Comparison of ENCODE assay signal across 10 mouse cellular contexts in the genomic region with DNA sequence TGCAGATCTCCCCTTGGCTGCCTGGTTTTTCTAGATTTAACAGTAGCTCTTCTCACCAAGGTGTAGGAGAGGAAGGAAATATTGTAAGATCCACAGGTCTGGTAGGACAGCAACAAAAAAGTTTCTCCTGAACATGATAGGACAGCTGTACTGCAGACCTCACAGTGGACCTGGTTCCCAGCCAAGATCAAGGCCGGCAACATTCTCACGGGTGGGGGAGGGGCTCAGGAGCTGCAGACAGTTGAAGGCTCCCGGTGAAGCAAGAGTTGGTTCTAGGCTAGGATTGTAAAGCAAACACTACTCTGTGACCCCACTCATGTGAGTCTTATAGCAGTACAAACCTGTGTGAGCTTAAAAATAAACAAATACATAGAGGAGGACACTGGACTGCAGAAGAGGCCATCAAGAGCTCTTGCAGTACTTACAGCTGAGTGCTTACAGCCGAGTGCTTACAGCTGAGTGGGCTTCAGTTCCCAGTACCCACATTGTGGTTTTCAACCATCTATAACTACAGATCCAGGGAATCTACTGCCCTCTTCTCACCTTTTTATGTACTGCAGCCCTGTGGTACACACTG. TPM values are rescaled to one million over a fixed set of nuclear protein-coding genes. Genes with fewer than 3 reads are reported as not detected.
DNase-seq lines count a peak whose midpoint lies in the region; ATAC-seq lines count a peak whose summit lies in the region.
"Had no signal": no experiment of that assay in that cellular context is flagged by ENCODE, and none has a peak within 500 bp of the region (broad histone marks: within the 10 kb centered on the region; RNA-seq: fewer than 3 reads in every experiment).

No protein-coding gene starts in this region.

- H3K4me1 ChIP-seq in stomach, embryonic 16.5 days (ENCODE audit: control insufficient read depth, insufficient read depth, low read length): no peaks in the 10 kb centered on the region
- H3K4me1 ChIP-seq in limb, embryonic 10.5 days: no peaks in the 10 kb centered on the region

- ATAC-seq in stomach, embryonic 16.5 days (ENCODE audit: insufficient read depth, low FRiP score): 0 out of 2 replicates have a peak, but pooled peaks have one; percentile 38
- ATAC-seq in erythroblast, adult 5-6 weeks (replicated peaks; ENCODE audit: low FRiP score, poor library complexity, severe bottlenecking): no peak
- ATAC-seq: CD4-positive, CD25-positive, alpha-beta regulatory T cell, adult 4 months had no signal

- no peak overlapping the region for H3K27ac ChIP-seq in stomach, embryonic 16.5 days (ENCODE audit: low read length)
- no peak overlapping the region for H3K27ac ChIP-seq in limb, embryonic 10.5 days
- H3K27ac ChIP-seq: embryonic facial prominence, embryonic 13.5 days had no signal

- H3K36me3 ChIP-seq in stomach, embryonic 16.5 days (ENCODE audit: control insufficient read depth, insufficient read depth, low read length): 0 out of 2 replicates have a peak, but pooled peaks cover 6% of the 10 kb centered on the region
- peaks cover 14% of the 10 kb centered on the region for H3K36me3 ChIP-seq in limb, embryonic 10.5 days

- 26% methylated on average over 4 of the region's 4 CpGs for WGBS in stomach, embryonic 16.5 days
- WGBS in limb, embryonic 10.5 days: 47% methylated on average over 4 of the region's 4 CpGs

- H3K4me3 ChIP-seq in stomach, embryonic 16.5 days (replicated peaks; ENCODE audit: low read length): no peak overlapping the region
- no peak overlapping the region for H3K4me3 ChIP-seq in limb, embryonic 10.5 days
- H3K4me3 ChIP-seq: embryonic facial prominence, embryonic 13.5 days had no signal

- no peak overlapping the region for H3K4me2 ChIP-seq in stomach, embryonic 16.5 days (ENCODE audit: low read depth, low read length)
- H3K4me2 ChIP-seq: embryonic facial prominence, embryonic 13.5 days had no signal

- no peaks in the 10 kb centered on the region; the same call in 1 of the 2 replicates for H3K9me3 ChIP-seq in stomach, embryonic 16.5 days (replicated peaks; ENCODE audit: control insufficient read depth, low read length)
- H3K9me3 ChIP-seq in limb, embryonic 10.5 days (replicated peaks): no peaks in the 10 kb centered on the region

- H3K9ac ChIP-seq in stomach, embryonic 16.5 days (ENCODE audit: low read length): no peak overlapping the region
- H3K9ac ChIP-seq: embryonic facial prominence, embryonic 13.5 days had no signal

- H3K27me3 ChIP-seq in stomach, embryonic 16.5 days (ENCODE audit: control insufficient read depth, insufficient read depth, low read length): no peaks in the 10 kb centered on the region
- no peaks in the 10 kb centered on the region for H3K27me3 ChIP-seq in limb, embryonic 10.5 days (ENCODE audit: low read depth, poor library complexity, severe bottlenecking)
- H3K27me3 ChIP-seq: embryonic facial prominence, embryonic 13.5 days had no signal

- intact Hi-C loops in gastrocnemius, postnatal 14 days (cut with DNase I; ENCODE audit: low total_unique reads): no loop called here

- DNase-seq in gastrocnemius, postnatal 14 days: peak; percentile 30
- no peak for DNase-seq in gastrocnemius, postnatal 25 days
- DNase-seq in ovary, postnatal 14 days (ENCODE audit: low spot score): peak; percentile 29
- no peak for DNase-seq in ovary, postnatal 10 days (ENCODE audit: low spot score)
- peak; percentile 41 to 62 for DNase-seq in kidney, postnatal 36 days
- DNase-seq in limb, embryonic 10.5 days (ENCODE audit: low spot score): no peak

RNA-seq across cellular contexts. Expression of gene Gapdhs, which starts 0.6 kb away (rescaled TPM):
- not detected for total RNA-seq in gastrocnemius, postnatal 14 days (2021)
- not detected for total RNA-seq in gastrocnemius, postnatal 25 days (2021)
- 0.28 and 0.40 TPM in 2 replicates for polyA plus RNA-seq in stomach, embryonic 16.5 days (2015; fragmentation: Nextera tagmentation; extraction: Ambion mirVana)
- total RNA-seq in erythroblast, adult 5-6 weeks (2015; ENCODE audit: low replicate concordance): not detected in 2 replicates
- not detected in 2 replicates for total RNA-seq in erythroblast, adult 5-6 weeks (2017; ENCODE audit: low replicate concordance)
- 0.43 TPM in 1 of 2 replicates, not detected in the other for polyA plus RNA-seq in limb, embryonic 10.5 days (2016; fragmentation: Nextera tagmentation; extraction: Ambion mirVana)
- polyA plus RNA-seq: CD4-positive, CD25-positive, alpha-beta regulatory T cell, adult 4 months had no signal

RNA-seq across cellular contexts. Expression of gene Sbsn, which starts 7.2 kb away (rescaled TPM):
- 1 to 10 TPM; 3.7 to 4.1 TPM for total RNA-seq in gastrocnemius, postnatal 14 days (2021)
- 1 to 10 TPM; 2.3 to 5.6 TPM for total RNA-seq in gastrocnemius, postnatal 25 days (2021)
- polyA plus RNA-seq in stomach, embryonic 16.5 days (2015; fragmentation: Nextera tagmentation; extraction: Ambion mirVana): 62.5 and 98.8 TPM in 2 replicates
- total RNA-seq in erythroblast, adult 5-6 weeks (2015; ENCODE audit: low replicate concordance): not detected in 2 replicates
- not detected in 2 replicates for total RNA-seq in erythroblast, adult 5-6 weeks (2017; ENCODE audit: low replicate concordance)
- 1.1 and 1.4 TPM in 2 replicates for polyA plus RNA-seq in limb, embryonic 10.5 days (2016; fragmentation: Nextera tagmentation; extraction: Ambion mirVana)

RNA-seq across cellular contexts. Expression of gene Tmem147, which starts 14.8 kb away (rescaled TPM):
- total RNA-seq in gastrocnemius, postnatal 14 days (2021): 100 to 1,000 TPM; 222 to 233 TPM
- total RNA-seq in gastrocnemius, postnatal 25 days (2021): 100 to 1,000 TPM; 283 to 405 TPM
- 215 and 232 TPM in 2 replicates for polyA plus RNA-seq in stomach, embryonic 16.5 days (2015; fragmentation: Nextera tagmentation; extraction: Ambion mirVana)
- total RNA-seq in erythroblast, adult 5-6 weeks (2015; ENCODE audit: low replicate concordance): 28.4 and 42.4 TPM in 2 replicates
- total RNA-seq in erythroblast, adult 5-6 weeks (2017; ENCODE audit: low replicate concordance): 9.4 and 12.8 TPM in 2 replicates
- 153 and 159 TPM in 2 replicates for polyA plus RNA-seq in limb, embryonic 10.5 days (2016; fragmentation: Nextera tagmentation; extraction: Ambion mirVana)

RNA-seq across cellular contexts. Expression of gene Dmkn, which starts 19.4 kb away (rescaled TPM):
- under 1 TPM in 1 of 2 experiments, not detected in 1; 0.57 TPM for total RNA-seq in gastrocnemius, postnatal 14 days (2021)
- total RNA-seq in gastrocnemius, postnatal 25 days (2021): under 1 TPM; 0.43 to 0.51 TPM
- 391 and 628 TPM in 2 replicates for polyA plus RNA-seq in stomach, embryonic 16.5 days (2015; fragmentation: Nextera tagmentation; extraction: Ambion mirVana)
- 7.7 and 29.0 TPM in 2 replicates for total RNA-seq in erythroblast, adult 5-6 weeks (2015; ENCODE audit: low replicate concordance)
- total RNA-seq in erythroblast, adult 5-6 weeks (2017; ENCODE audit: low replicate concordance): 5.3 and 10.9 TPM in 2 replicates
- polyA plus RNA-seq in limb, embryonic 10.5 days (2016; fragmentation: Nextera tagmentation; extraction: Ambion mirVana): not detected in 2 replicates

RNA-seq across cellular contexts. Expression of gene Atp4a, which starts 32.1 kb away (rescaled TPM):
- under 1 TPM; 0.16 to 0.41 TPM for total RNA-seq in gastrocnemius, postnatal 14 days (2021)
- total RNA-seq in gastrocnemius, postnatal 25 days (2021): under 1 TPM; 0.33 to 0.75 TPM
- polyA plus RNA-seq in stomach, embryonic 16.5 days (2015; fragmentation: Nextera tagmentation; extraction: Ambion mirVana): 22.3 and 44.6 TPM in 2 replicates
- total RNA-seq in erythroblast, adult 5-6 weeks (2015; ENCODE audit: low replicate concordance): not detected in 2 replicates
- 0.14 and 0.68 TPM in 2 replicates for total RNA-seq in erythroblast, adult 5-6 weeks (2017; ENCODE audit: low replicate concordance)
- 0.08 and 0.38 TPM in 2 replicates for polyA plus RNA-seq in limb, embryonic 10.5 days (2016; fragmentation: Nextera tagmentation; extraction: Ambion mirVana)
- polyA plus RNA-seq: CD4-positive, CD25-positive, alpha-beta regulatory T cell, adult 4 months had no signal

Comparison
In these comparisons a context has a peak if more than half of its experiments do, and no peak if none do; other contexts are left out.
1. DNase-seq: peak in gastrocnemius, postnatal 14 days (single experiment), ovary, postnatal 14 days (single experiment) and kidney, postnatal 36 days (2 of 2); none in gastrocnemius, postnatal 25 days (single experiment), ovary, postnatal 10 days (single experiment) and limb, embryonic 10.5 days (single experiment).
2. RNA of gene Tmem147, which starts 14.8 kb away (total RNA-seq): 283 to 405 TPM in gastrocnemius, postnatal 25 days and 222 to 233 TPM in gastrocnemius, postnatal 14 days; 9.4 to 42.4 TPM in erythroblast, adult 5-6 weeks; every median in the first group is over 4 times any median in the second.